Mouse (Mus musculus): ENCODE results near the gene Duxf3. TPM values are rescaled to one million over a fixed set of nuclear protein-coding genes. Genes with fewer than 3 reads are reported as not detected.

Duxf3 gene
- polyA plus RNA-seq (2015; fragmentation: Nextera tagmentation; extraction: Ambion mirVana), result not detected in 2 replicates

DNA sequence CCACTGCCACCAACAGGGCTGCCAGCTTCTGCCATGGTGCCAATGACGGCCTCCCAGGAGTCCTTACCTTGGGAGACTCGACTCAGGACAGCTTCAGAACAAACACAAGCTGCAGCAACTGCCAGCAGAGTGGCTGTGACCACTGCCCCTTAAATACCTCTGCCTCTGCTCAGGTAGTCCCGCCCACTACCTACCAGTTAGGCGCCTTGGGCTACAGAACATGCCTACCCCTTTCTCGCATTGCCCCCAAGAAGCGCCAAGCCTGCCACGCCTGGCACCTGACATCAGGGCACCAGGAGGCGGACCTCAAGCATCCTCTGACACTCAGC is at the start of gene Duxf3:
Gene Duxf3 (minus strand): TSS at position 35 of the 329 bp plus-strand sequence.

DNA sequence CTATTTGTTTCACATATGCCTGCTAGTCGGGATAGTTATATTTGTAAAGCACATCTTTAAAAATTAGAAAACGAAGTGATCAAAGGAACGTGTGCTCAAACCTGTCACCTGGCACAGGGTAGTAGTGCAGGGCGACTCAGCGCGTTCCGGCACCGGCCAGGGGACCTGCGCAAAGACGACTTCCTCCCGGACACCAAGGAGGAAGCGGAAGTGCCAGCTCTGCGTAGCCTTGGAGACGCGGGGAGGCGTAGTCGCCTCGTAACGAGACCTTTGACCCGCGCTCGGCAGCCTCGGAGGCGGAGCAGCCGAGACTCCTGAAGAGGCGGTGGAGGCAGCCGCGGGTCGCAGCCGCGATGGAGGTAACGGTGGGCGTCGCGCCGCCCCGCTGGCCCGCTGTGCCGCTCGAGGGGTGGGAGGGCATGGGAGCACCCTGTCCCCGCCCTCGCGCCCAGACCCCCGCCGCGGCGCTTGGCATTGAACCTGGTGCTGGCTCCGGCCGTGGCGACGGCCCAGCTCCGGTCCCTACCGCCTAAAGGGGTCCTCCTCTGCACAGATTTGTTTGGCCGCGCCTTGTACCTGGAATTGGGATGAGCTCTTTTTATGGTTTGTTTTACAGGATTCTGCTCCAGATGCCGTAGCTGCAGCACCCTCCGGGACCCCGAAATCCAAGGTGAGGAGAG is 22.9 kb upstream of the Duxf3 start, which contains the start of gene Gcc2:
Gene Gcc2 (plus strand): TSS at position 285 of the 680 bp plus-strand sequence.

DNA sequence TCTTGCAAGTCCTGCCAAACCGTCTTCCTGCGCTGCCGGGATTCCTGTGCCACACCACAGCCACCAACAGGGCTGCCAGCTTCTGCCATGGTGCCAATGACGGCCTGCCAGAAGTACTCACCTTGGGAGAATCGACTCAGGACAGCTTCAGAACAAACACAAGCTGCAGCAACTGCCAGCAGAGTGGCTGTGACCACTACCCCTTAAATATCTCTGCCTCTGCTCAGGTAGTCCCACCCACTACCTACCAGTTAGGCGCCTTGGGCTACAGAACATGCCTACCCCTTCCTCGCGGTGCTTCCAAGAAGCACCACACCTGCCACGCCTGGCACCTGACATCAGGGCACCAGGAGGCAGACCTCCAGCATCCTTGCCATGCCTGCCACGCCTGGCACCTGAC is 4.1 kb upstream of the Duxf3 start, which contains the start of gene Gm4981:
Gene Gm4981 (minus strand): TSS at position 89 of the 400 bp plus-strand sequence.

DNA sequence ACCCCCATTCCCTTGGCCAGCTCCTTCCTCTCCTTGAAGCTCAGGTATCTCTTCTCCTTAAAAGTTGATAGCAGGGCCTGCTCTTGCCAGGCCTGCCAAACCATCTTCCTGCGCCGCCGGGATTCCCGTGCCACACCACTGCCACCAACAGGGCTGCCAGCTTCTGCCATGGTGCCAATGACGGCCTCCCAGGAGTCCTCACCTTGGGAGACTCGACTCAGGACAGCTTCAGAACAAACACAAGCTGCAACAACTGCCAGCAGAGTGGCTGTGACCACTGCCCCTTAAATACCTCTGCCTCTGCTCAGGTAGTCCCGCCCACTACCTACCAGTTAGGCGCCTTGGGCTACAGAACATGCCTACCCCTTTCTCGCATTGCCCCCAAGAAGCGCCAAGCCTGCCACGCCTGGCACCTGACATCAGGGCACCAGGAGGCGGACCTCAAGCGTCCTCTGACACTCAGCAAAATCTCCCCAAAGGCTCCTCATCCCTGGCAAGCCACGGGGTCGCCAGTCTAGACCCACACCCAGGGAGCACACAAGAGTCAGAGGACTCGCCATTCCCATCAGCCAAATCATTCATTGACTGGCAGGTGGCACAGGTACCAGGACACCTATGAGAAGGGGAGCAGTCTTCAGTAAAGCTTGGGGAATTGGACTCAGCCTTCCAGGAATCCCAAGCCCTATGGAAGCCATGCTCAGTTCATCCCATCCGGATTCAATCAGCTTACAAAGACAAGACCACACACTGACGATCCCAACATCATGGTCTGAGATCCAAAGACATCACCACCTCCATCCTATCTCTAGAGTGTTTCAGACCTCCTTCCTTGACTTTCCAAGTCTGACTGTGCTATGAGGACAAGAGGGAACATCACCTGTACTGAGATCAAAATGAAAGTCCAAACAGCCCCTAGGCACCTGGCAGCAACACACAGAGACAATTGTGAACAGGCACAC is 7.4 kb downstream of the Duxf3 start, which contains the start of gene AW822073:
Gene AW822073 (minus strand): TSS at position 104 of the 959 bp plus-strand sequence.

Other genes starting within 250 kb of the Duxf3 start
- gene AW822073, start 7.7 kb downstream of the Duxf3 start, polyA plus RNA-seq (2015; fragmentation: Nextera tagmentation; extraction: Ambion mirVana), result not detected in 2 replicates
- not detected in 2 replicates for gene Gm4981, start 4.0 kb upstream of the Duxf3 start, polyA plus RNA-seq (2015; fragmentation: Nextera tagmentation; extraction: Ambion mirVana)
- gene Gcc2, start 22.8 kb upstream of the Duxf3 start, polyA plus RNA-seq (2015; fragmentation: Nextera tagmentation; extraction: Ambion mirVana), result 108 and 119 TPM in 2 replicates
- 65.6 and 66.1 TPM in 2 replicates for gene Lims1, start 90.8 kb upstream of the Duxf3 start, polyA plus RNA-seq (2015; fragmentation: Nextera tagmentation; extraction: Ambion mirVana)
- gene Ranbp2, start 214.2 kb upstream of the Duxf3 start, polyA plus RNA-seq (2015; fragmentation: Nextera tagmentation; extraction: Ambion mirVana), result 9.1 and 10.1 TPM in 2 replicates